In genomic region chr11:83448927-83449236, GRCm38 (mm10) we compare ENCODE assay signal across 11 mouse cellular contexts. TPM values are rescaled to one million over a fixed set of nuclear protein-coding genes. Genes with fewer than 3 reads are reported as not detected.
DNase-seq lines count a peak whose midpoint lies in the region; ATAC-seq lines count a peak whose summit lies in the region.
"Had no signal": no experiment of that assay in that cellular context is flagged by ENCODE, and none has a peak within 500 bp of the region (broad histone marks: within the 10 kb centered on the region; RNA-seq: fewer than 3 reads in every experiment).

No protein-coding gene starts in this region.

- H3K27me3 ChIP-seq in kidney, embryonic 15.5 days: peaks cover 33% of the 10 kb centered on the region
- peaks cover 17% of the 10 kb centered on the region; the same call in 1 of the 2 replicates for H3K27me3 ChIP-seq in stomach, embryonic 16.5 days (ENCODE audit: control insufficient read depth, insufficient read depth, low read length)
- peaks cover 33% of the 10 kb centered on the region for H3K27me3 ChIP-seq in midbrain, embryonic 13.5 days

- H3K4me3 ChIP-seq in kidney, embryonic 15.5 days (replicated peaks): no peak overlapping the region
- no peak overlapping the region for H3K4me3 ChIP-seq in stomach, embryonic 16.5 days (replicated peaks; ENCODE audit: low read length)
- no peak overlapping the region for H3K4me3 ChIP-seq in midbrain, embryonic 13.5 days (replicated peaks)

- no peaks in the 10 kb centered on the region for H3K9me3 ChIP-seq in kidney, embryonic 15.5 days (replicated peaks)
- H3K9me3 ChIP-seq in stomach, embryonic 16.5 days (replicated peaks; ENCODE audit: control insufficient read depth, low read length): no peaks in the 10 kb centered on the region
- no peaks in the 10 kb centered on the region for H3K9me3 ChIP-seq in midbrain, embryonic 13.5 days

- no peak overlapping the region for H3K9ac ChIP-seq in kidney, embryonic 15.5 days
- H3K9ac ChIP-seq in stomach, embryonic 16.5 days (ENCODE audit: low read length): 0 out of 2 replicates have a peak overlapping the region, but pooled peaks have one; percentile 7
- no peak overlapping the region for H3K9ac ChIP-seq in midbrain, embryonic 13.5 days (replicated peaks)

- H3K4me1 ChIP-seq in kidney, embryonic 15.5 days: peaks cover 36% of the 10 kb centered on the region
- H3K4me1 ChIP-seq in stomach, embryonic 16.5 days (ENCODE audit: control insufficient read depth, insufficient read depth, low read length): peaks cover 31% of the 10 kb centered on the region
- H3K4me1 ChIP-seq in midbrain, embryonic 13.5 days (replicated peaks): peaks cover 22% of the 10 kb centered on the region

- peak; percentile 55 for DNase-seq in adrenal gland, adult 2 months
- DNase-seq in adrenal gland, postnatal 4 days (ENCODE audit: low spot score in 2 of 2): no peak
- peak; percentile 61 for DNase-seq in urinary bladder, postnatal 14 days (ENCODE audit: low spot score)
- no peak for DNase-seq in urinary bladder, postnatal 4 days (ENCODE audit: low spot score in 2 of 2)
- DNase-seq in cerebellum, postnatal 4 days (ENCODE audit: low spot score in 2 of 2): no peak
- DNase-seq: gastrocnemius, postnatal 25 days; liver had no signal

- peak overlapping the region; percentile 73 for H3K27ac ChIP-seq in kidney, embryonic 15.5 days
- H3K27ac ChIP-seq in stomach, embryonic 16.5 days (ENCODE audit: low read length): peak overlapping the region; percentile 15; the same call in 1 of the 2 replicates
- H3K27ac ChIP-seq in midbrain, embryonic 13.5 days: no peak overlapping the region

- peak; percentile 47; the same call in 1 of the 2 replicates for ATAC-seq in kidney, embryonic 15.5 days (replicated peaks; ENCODE audit: low FRiP score)
- ATAC-seq in stomach, embryonic 16.5 days (ENCODE audit: insufficient read depth, low FRiP score): peak; percentile 45; the same call in 1 of the 2 replicates
- no peak for ATAC-seq in midbrain, embryonic 13.5 days

- no peak overlapping the region for H3K4me2 ChIP-seq in kidney, embryonic 15.5 days
- no peak overlapping the region for H3K4me2 ChIP-seq in stomach, embryonic 16.5 days (ENCODE audit: low read depth, low read length)
- H3K4me2 ChIP-seq in midbrain, embryonic 13.5 days (replicated peaks): no peak overlapping the region

- no peaks in the 10 kb centered on the region for H3K36me3 ChIP-seq in kidney, embryonic 15.5 days
- no peaks in the 10 kb centered on the region for H3K36me3 ChIP-seq in stomach, embryonic 16.5 days (ENCODE audit: control insufficient read depth, insufficient read depth, low read length)
- no peaks in the 10 kb centered on the region for H3K36me3 ChIP-seq in midbrain, embryonic 13.5 days

RNA-seq across cellular contexts. Expression of gene 1700020L24Rik, which starts 11.4 kb away (rescaled TPM):
- total RNA-seq in adrenal gland, adult 2 months (2021): under 1 TPM in 1 of 2 experiments, not detected in 1; 0.61 TPM
- 0.79 and 1.3 TPM in 2 replicates for polyA plus RNA-seq in adrenal gland, adult 2 months (2012; rRNA removed)
- total RNA-seq in adrenal gland, postnatal 4 days (2021): under 1 TPM; 0.48 to 0.56 TPM
- polyA plus RNA-seq in kidney, embryonic 15.5 days (2015; fragmentation: Nextera tagmentation; extraction: Ambion mirVana): 0.35 TPM in 1 of 2 replicates, not detected in the other
- polyA plus RNA-seq in stomach, embryonic 16.5 days (2015; fragmentation: Nextera tagmentation; extraction: Ambion mirVana): 0.21 TPM in 1 of 2 replicates, not detected in the other
- not detected in 2 replicates for polyA plus RNA-seq in midbrain, embryonic 13.5 days (2015; fragmentation: Nextera tagmentation; extraction: Ambion mirVana)
- total RNA-seq: gastrocnemius, postnatal 25 days had no signal

RNA-seq across cellular contexts. Expression of gene Mmp28, which starts 14.0 kb away (rescaled TPM):
- total RNA-seq in adrenal gland, adult 2 months (2021): 10 to 100 TPM in 1 of 2 experiments, 1 to 10 TPM in 1; 8.7 to 22.6 TPM
- 24.2 and 27.2 TPM in 2 replicates for polyA plus RNA-seq in adrenal gland, adult 2 months (2012; rRNA removed)
- 10 to 100 TPM; 17.5 to 18.8 TPM for total RNA-seq in adrenal gland, postnatal 4 days (2021)
- 1.3 and 1.4 TPM in 2 replicates for polyA plus RNA-seq in kidney, embryonic 15.5 days (2015; fragmentation: Nextera tagmentation; extraction: Ambion mirVana)
- polyA plus RNA-seq in stomach, embryonic 16.5 days (2015; fragmentation: Nextera tagmentation; extraction: Ambion mirVana): 3.3 and 4.3 TPM in 2 replicates
- polyA plus RNA-seq in midbrain, embryonic 13.5 days (2015; fragmentation: Nextera tagmentation; extraction: Ambion mirVana): 2.5 and 3.6 TPM in 2 replicates
- total RNA-seq: neutrophil, adult 5-6 weeks had no signal

RNA-seq across cellular contexts. Expression of gene Gas2l2, which starts 19.6 kb away (rescaled TPM):
- total RNA-seq in adrenal gland, adult 2 months (2021): not detected
- not detected in 2 replicates for polyA plus RNA-seq in adrenal gland, adult 2 months (2012; rRNA removed)
- under 1 TPM in 1 of 2 experiments, not detected in 1; 0.11 TPM for total RNA-seq in adrenal gland, postnatal 4 days (2021)
- not detected in 2 replicates for polyA plus RNA-seq in kidney, embryonic 15.5 days (2015; fragmentation: Nextera tagmentation; extraction: Ambion mirVana)
- polyA plus RNA-seq in stomach, embryonic 16.5 days (2015; fragmentation: Nextera tagmentation; extraction: Ambion mirVana): 0.14 TPM in 2 replicates
- 0.17 and 0.23 TPM in 2 replicates for polyA plus RNA-seq in midbrain, embryonic 13.5 days (2015; fragmentation: Nextera tagmentation; extraction: Ambion mirVana)
- total RNA-seq: gastrocnemius, postnatal 25 days; neutrophil, adult 5-6 weeks had no signal

RNA-seq across cellular contexts. Expression of gene Taf15, which starts 24.0 kb away (rescaled TPM):
- total RNA-seq in adrenal gland, adult 2 months (2021): 10 to 100 TPM; 56.8 to 77.7 TPM
- 2.5 and 3.4 TPM in 2 replicates for polyA plus RNA-seq in adrenal gland, adult 2 months (2012; rRNA removed)
- 10 to 100 TPM; 75.9 to 78.3 TPM for total RNA-seq in adrenal gland, postnatal 4 days (2021)
- polyA plus RNA-seq in kidney, embryonic 15.5 days (2015; fragmentation: Nextera tagmentation; extraction: Ambion mirVana): 13.6 and 17.1 TPM in 2 replicates
- 9.7 TPM in 2 replicates for polyA plus RNA-seq in stomach, embryonic 16.5 days (2015; fragmentation: Nextera tagmentation; extraction: Ambion mirVana)
- 17.6 and 19.9 TPM in 2 replicates for polyA plus RNA-seq in midbrain, embryonic 13.5 days (2015; fragmentation: Nextera tagmentation; extraction: Ambion mirVana)

RNA-seq across cellular contexts. Expression of gene Rasl10b, which starts 39.9 kb away (rescaled TPM):
- 10 to 100 TPM in 1 of 2 experiments, 1 to 10 TPM in 1; 8.6 to 14.3 TPM for total RNA-seq in adrenal gland, adult 2 months (2021)
- polyA plus RNA-seq in adrenal gland, adult 2 months (2012; rRNA removed): 20.1 and 25.5 TPM in 2 replicates
- 10 to 100 TPM; 10.8 to 11.4 TPM for total RNA-seq in adrenal gland, postnatal 4 days (2021)
- 1.0 and 1.6 TPM in 2 replicates for polyA plus RNA-seq in kidney, embryonic 15.5 days (2015; fragmentation: Nextera tagmentation; extraction: Ambion mirVana)
- 0.27 and 0.49 TPM in 2 replicates for polyA plus RNA-seq in stomach, embryonic 16.5 days (2015; fragmentation: Nextera tagmentation; extraction: Ambion mirVana)
- 12.0 and 21.1 TPM in 2 replicates for polyA plus RNA-seq in midbrain, embryonic 13.5 days (2015; fragmentation: Nextera tagmentation; extraction: Ambion mirVana)

Comparison
In these comparisons a context has a peak if more than half of its experiments do, and no peak if none do; other contexts are left out.
1. DNase-seq: peak in adrenal gland, adult 2 months (single experiment) and urinary bladder, postnatal 14 days (single experiment); none in adrenal gland, postnatal 4 days (0 of 2), urinary bladder, postnatal 4 days (0 of 2) and cerebellum, postnatal 4 days (0 of 2).